Mouse (Mus musculus) hindbrain, embryonic 10.5 days (tissue): ENCODE results near the gene Gga1. TPM values are rescaled to one million over a fixed set of nuclear protein-coding genes. Genes with fewer than 3 reads are reported as not detected.
"Not testable (repeated sequence)": the region's sequence is repeated elsewhere in the genome, so short reads cannot be mapped to it uniquely, and the experiment has no call there.

Experiments
- DNase-seq: peaks from one replicate; pipeline ENCODE4 v3.0.0-alpha.2; 2017; ENCODE audit warnings: low spot score
- H3K27ac ChIP-seq: fragments of 300-500 bp; sonication (generic); 2 replicates; pipeline ENCODE4 v1.5.1; 2016; ENCODE audit warnings: mild to moderate bottlenecking, moderate library complexity
- H3K27me3 ChIP-seq: fragments of 300-500 bp; sonication (generic); 2 replicates; pipeline ENCODE4 v1.6.1; 2016; ENCODE audit warnings: mild to moderate bottlenecking; ENCODE audit not compliant: poor library complexity, insufficient read depth, severe bottlenecking
- H3K36me3 ChIP-seq: fragments of 300-500 bp; sonication (generic); 2 replicates; pipeline ENCODE4 v1.6.1; 2016; ENCODE audit warnings: mild to moderate bottlenecking, moderate library complexity
- H3K4me1 ChIP-seq: fragments of 300-500 bp; sonication (generic); replicated peaks from 2 replicates; pipeline ENCODE4 v1.6.1; 2016; ENCODE audit warnings: mild to moderate bottlenecking
- H3K4me3 ChIP-seq: fragments of 300-500 bp; sonication (generic); 2 replicates; pipeline ENCODE4 v1.5.1; 2016; ENCODE audit warnings: mild to moderate bottlenecking, moderate library complexity
- H3K9me3 ChIP-seq: fragments of 300-500 bp; sonication (generic); 2 replicates; pipeline ENCODE4 v1.6.1; 2016; ENCODE audit warnings: mild to moderate bottlenecking, moderate library complexity
- WGBS: fragments of 180-500 bp; shearing (Covaris S2); methylation state at CpG from one replicate; pipeline ENCODE4 v1.1.7; 2016; 5-methylcytosine and 5-hydroxymethylcytosine counted together
- polyA plus RNA-seq: library from polyadenylated mRNA; unstranded; fragments of >200 nt; fragmentation: Nextera tagmentation; extraction: Ambion mirVana; gene quantifications from 2 replicates; pipeline ENCODE4 v1.2.1, GENCODE M21; 2016

Gga1 gene
- polyA plus RNA-seq, 1 experiment from 2014 or later, result 60.7 TPM

DNA sequence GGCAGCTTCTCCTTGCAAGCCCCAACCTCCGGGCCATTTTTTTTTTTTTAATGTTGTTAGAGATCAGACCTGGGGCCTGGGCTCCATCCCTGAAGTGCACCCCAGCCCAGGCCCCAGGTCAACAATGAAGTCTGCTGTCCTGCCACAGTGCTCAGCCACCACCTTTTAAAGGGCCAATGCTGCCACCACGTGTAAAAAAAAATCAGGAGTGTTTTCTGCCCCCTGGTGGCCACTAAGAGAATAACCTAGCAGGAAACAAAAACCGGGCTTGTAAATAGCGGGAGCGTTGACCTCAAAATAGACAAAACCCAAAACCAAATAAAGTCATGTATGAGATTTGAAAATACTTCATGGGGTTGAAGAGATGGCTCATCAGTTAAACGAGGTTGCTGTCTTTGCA, 7.2 kb upstream of the Gga1 start:
- Histone ChIP-seq H3K36me3 (no peaks in the 10 kb centered on the region), H3K27ac (no peak overlapping the region), H3K9me3 (no peaks in the 10 kb centered on the region), H3K27me3 (no peaks in the 10 kb centered on the region), H3K4me1 (peaks cover 38% of the 10 kb centered on the region), H3K4me3 (no peak overlapping the region)
- WGBS, result 26% methylated on average over 6 of the region's 6 CpGs
- peak; percentile 46 for DNase-seq

DNA sequence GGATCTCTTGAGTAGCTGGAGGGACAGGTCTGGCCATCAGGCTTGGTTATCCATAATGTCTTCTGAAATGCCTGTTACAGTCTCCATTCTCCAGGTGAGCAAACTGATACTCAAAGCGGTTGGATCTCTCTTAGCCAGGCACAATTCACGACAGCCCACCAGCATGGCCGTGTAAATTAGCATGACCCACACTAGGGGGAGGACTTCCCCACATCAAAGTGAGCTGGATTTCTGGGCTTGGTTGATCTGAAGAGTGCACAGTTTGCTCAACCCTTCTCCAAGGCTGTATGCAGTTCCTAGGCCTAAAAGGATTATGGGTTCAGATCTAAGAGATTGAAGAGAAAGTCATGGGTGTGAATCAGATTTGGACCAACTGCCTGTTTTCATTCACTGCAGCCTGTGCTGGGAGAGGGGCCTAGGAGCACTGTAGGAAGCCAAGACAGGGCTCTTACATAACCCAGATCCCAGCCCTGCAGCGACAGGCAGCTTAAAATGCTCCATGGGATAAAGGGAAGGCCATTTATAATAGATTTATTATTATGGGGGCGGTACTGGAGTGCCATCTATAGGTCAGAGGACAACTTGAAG, 4.9 kb upstream of the Gga1 start:
- DNase-seq, result no peak
- 66% methylated on average over 5 of the region's 5 CpGs for WGBS
- H3K9me3 ChIP-seq, result no peaks in the 10 kb centered on the region
- H3K27me3 ChIP-seq, result no peaks in the 10 kb centered on the region
- no peak overlapping the region; the same call in 1 of the 2 replicates for H3K27ac ChIP-seq
- no peak overlapping the region for H3K4me3 ChIP-seq
- no peaks in the 10 kb centered on the region for H3K36me3 ChIP-seq
- H3K4me1 ChIP-seq, result peaks cover 58% of the 10 kb centered on the region

DNA sequence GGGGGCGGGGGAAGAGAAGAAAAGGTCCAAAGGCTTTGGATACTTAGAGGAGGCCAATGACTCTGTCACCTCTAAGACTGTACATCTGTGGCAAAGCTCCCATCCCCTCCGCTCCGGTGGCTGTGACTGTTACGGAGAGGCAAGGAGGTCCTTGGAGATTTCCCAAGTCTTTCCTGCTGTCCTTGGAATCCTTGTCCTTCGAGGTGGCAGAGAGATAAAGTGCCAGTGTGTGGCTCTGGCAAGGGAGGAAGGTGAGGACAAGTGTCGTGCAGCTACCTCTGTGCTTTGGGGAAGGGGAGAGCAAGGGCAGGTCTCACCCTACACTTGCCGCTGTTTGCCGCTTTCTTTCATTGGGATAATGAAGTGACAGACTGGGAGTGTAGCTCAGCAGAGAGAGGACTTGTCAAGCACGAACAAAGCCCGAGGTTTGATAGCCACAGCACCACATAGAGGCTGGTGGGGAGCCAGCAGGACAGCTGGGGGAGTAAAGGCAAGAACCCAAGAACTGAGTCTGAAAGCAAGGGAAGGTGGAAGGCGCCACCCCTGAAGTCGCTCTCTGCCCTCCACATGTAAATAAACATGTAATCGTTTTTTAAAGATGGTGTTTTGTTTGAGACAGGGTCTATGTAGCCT, 3.1 kb upstream of the Gga1 start:
- no peaks in the 10 kb centered on the region for H3K36me3 ChIP-seq
- no peaks in the 10 kb centered on the region for H3K27me3 ChIP-seq
- peak overlapping the region; percentile 70; the same call in 1 of the 2 replicates for H3K27ac ChIP-seq
- H3K4me3 ChIP-seq, result 0 out of 2 replicates have a peak overlapping the region, but pooled peaks have one; percentile 11
- no peak for DNase-seq
- H3K9me3 ChIP-seq, result no peaks in the 10 kb centered on the region
- H3K4me1 ChIP-seq, result peaks cover 60% of the 10 kb centered on the region
- WGBS, result 52% methylated on average over 13 of the region's 13 CpGs

DNA sequence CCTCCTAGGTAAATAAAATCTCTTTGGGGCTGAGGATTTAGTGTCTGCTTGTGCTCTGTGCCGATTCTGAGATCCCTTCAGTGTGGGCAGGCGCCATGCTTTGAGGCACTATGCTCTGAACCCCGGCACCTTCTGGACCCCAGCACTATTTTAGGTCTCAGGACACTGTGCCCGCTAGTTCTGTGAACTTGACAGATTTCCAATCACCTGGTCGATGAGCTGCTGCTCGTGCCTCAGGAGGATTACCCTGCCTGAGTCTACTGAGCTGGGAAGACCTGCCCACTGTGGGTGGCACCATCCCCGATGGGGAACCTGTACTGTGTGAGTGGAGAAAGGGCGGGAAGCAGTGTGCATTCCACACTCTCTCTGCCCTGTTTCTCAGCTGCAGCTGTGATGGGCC, 2.0 kb upstream of the Gga1 start:
- Histone ChIP-seq H3K27me3 (no peaks in the 10 kb centered on the region), H3K27ac (peak overlapping the region; percentile 99), H3K9me3 (no peaks in the 10 kb centered on the region), H3K36me3 (peaks cover 9% of the 10 kb centered on the region), H3K4me3 (no peak overlapping the region), H3K4me1 (peaks cover 67% of the 10 kb centered on the region)
- no peak for DNase-seq
- 82% methylated on average over 8 of the region's 8 CpGs for WGBS

DNA sequence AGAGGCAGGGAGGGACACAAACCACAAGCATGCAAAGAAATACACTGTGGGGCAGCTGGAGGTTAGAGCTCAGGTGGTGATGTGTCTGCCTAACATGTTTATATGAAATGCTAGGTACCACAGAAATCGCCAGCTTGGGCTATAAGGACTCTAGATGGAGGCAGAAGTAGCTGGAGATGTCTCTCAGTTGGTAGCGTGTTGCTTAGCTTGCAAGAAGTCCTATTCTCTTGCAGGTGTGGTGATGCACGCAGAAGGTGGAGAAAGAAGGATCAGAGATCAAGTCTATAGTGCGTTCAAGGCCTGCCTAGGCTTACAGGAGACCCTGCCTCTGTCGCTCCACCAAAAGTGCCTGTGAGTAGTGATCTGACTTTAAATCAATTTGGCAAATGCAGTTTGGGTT, 1.5 kb upstream of the Gga1 start:
- no peaks in the 10 kb centered on the region for H3K9me3 ChIP-seq
- H3K27ac ChIP-seq, result peak overlapping the region; percentile 99
- no peaks in the 10 kb centered on the region for H3K27me3 ChIP-seq
- H3K4me3 ChIP-seq, result 0 out of 2 replicates have a peak overlapping the region, but pooled peaks have one; percentile 76
- no peak for DNase-seq
- 82% methylated on average over 5 of the region's 5 CpGs for WGBS
- H3K4me1 ChIP-seq, result peaks cover 72% of the 10 kb centered on the region
- peaks cover 14% of the 10 kb centered on the region for H3K36me3 ChIP-seq

DNA sequence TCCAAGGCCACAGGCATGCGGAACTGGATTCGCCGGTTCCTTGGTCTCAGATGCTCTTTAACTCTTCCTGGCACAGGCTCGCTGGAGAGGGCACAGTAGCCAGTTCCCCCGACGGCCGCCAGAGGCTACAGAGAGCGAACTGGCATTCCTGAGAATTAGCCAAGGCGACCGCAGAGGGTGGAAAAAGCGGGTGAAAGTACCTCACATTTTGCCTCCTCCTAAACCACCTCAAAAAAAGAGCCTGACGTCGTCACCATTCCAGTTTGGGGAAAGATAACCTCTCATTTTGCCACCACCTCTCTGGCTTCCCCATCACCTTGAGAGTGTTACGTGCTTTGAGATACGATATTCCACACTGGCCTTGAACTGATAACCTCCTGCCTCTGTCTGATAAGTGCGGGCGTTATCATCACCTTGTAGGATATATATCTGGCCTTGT, 713 bp upstream of the Gga1 start:
- peak overlapping the region; percentile 99 for H3K27ac ChIP-seq
- H3K4me1 ChIP-seq, result peaks cover 72% of the 10 kb centered on the region
- no peaks in the 10 kb centered on the region for H3K27me3 ChIP-seq
- peaks cover 22% of the 10 kb centered on the region for H3K36me3 ChIP-seq
- peak; percentile 88 for DNase-seq
- H3K4me3 ChIP-seq, result peak overlapping the region; percentile 76
- WGBS, result 6% methylated on average over 17 of the region's 17 CpGs
- H3K9me3 ChIP-seq, result no peaks in the 10 kb centered on the region

DNA sequence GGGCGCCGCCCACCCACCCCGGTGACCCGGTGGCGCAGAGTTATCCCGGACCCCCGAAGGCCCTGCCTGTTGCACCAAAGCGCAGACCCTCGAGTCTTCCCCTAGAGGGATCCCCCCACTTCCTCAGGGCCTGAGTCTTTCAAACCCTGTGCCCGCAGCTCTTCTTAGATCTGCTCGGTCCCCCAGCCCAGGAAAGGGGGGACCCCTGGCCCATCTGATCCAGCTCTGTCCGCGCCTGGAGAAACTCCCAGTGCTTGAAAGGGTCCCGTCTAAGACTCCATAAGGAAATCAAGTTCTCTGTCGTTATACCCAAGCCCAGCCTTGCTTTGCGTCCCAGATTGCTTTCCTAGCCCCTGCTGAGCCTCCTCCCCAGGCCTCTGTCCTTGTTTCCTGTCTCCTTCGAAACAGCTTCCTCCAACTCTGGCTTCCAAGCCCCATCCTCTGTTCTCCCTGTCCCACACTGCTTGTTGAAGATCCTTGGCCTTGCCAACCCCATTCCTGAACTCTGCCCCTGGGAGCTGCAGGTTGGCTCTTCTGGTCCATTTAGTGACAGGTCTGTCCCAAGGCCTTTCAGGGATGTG, 910 bp downstream of the Gga1 start:
- no peak for DNase-seq
- Histone ChIP-seq H3K9me3 (no peaks in the 10 kb centered on the region), H3K36me3 (peaks cover 38% of the 10 kb centered on the region), H3K4me3 (peak overlapping the region; percentile 76), H3K27ac (peak overlapping the region; percentile 99), H3K4me1 (peaks cover 60% of the 10 kb centered on the region), H3K27me3 (no peaks in the 10 kb centered on the region)
- 1% methylated on average over 17 of the region's 17 CpGs for WGBS

DNA sequence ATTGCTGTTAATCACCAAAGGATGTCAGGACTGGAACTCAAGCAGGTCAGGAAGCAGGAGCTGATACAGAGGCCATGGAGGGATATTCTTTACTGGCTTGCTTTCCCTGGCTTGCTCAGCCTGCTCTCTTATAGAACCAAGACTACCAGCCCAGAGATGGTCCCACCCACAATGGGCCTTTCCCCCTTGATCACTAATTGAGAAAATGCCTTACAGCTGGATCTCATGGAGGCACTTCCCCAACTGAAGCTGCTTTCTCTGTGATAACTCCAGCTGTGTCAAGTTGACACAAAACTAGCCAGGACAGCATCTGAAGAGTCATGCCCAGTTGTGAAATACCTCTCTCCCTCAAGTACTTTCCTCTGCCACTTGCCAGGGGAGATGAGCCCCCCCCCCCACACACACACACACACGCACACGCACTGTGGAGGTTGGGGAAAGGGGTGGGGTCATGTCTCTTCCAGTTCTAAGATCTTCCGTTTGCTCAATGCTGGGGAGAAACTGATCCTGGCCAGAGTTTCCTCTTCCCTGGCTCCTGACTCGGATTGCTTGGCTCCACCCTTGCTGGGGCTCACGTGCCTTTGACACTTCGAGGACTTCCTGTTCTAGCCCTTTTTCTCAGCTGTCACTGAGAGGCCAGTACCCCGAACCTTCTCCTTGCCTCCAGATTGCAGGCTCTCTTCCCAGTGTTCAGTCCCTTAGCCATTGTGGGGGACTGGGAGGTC, 2.0 kb downstream of the Gga1 start:
- peaks cover 55% of the 10 kb centered on the region for H3K4me1 ChIP-seq
- H3K36me3 ChIP-seq, result peaks cover 48% of the 10 kb centered on the region
- H3K27ac ChIP-seq, result peak overlapping the region; percentile 26; the same call in 1 of the 2 replicates
- H3K4me3 ChIP-seq, result peak overlapping the region; percentile 76; the same call in 1 of the 2 replicates
- not testable (repeated sequence) for H3K27me3 ChIP-seq, H3K9me3 ChIP-seq, DNase-seq
- WGBS, result 71% methylated on average over 7 of the region's 7 CpGs

DNA sequence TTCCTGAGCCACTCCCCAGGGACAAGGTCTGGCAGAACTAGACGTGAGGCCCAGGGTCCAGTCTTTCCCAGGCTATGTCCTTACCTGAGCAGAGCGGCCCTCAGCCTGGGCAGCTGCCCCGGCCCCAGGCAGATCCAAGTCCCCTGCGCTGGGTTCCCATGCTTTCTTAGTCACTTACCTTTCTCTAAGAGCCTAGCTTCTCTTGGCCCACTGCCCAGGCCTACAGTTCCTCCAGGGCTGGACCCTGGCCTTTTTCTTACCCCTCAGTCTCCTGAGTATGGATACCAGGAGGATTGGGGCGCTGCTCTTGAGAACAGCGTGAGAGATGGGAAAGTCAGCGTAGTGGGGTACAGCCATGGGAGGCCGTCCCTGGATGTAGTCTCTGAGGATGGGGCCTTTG, 3.4 kb downstream of the Gga1 start:
- Histone ChIP-seq H3K36me3 (peaks cover 62% of the 10 kb centered on the region), H3K9me3 (no peaks in the 10 kb centered on the region), H3K4me3 (no peak overlapping the region), H3K27me3 (no peaks in the 10 kb centered on the region), H3K27ac (no peak overlapping the region; the same call in 1 of the 2 replicates), H3K4me1 (peaks cover 41% of the 10 kb centered on the region)
- DNase-seq, result no peak
- 95% methylated on average over 8 of the region's 8 CpGs for WGBS

DNA sequence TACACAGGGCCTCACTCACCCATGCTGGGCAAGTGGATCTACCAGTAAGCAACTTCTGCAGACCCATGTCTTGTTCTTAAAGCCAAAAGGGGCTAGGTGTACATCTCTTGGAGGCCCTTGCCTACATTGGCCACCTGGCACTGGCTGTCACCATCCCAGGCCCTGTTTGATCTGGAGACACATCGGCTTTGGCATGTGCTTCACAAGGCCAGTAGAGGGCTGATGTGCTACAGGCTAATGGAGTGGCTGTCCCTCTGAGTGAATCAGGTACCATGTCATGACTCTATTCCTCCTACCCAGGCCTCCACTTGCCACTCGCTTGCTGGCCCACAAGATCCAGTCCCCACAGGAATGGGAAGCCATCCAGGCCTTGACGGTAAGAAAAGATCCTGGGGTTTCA, 4.8 kb downstream of the Gga1 start:
- Histone ChIP-seq H3K9me3 (no peaks in the 10 kb centered on the region), H3K4me3 (no peak overlapping the region), H3K4me1 (peaks cover 27% of the 10 kb centered on the region), H3K27ac (no peak overlapping the region), H3K36me3 (peaks cover 76% of the 10 kb centered on the region), H3K27me3 (no peaks in the 10 kb centered on the region)
- 91% methylated on average over 3 of the region's 3 CpGs for WGBS
- no peak for DNase-seq

DNA sequence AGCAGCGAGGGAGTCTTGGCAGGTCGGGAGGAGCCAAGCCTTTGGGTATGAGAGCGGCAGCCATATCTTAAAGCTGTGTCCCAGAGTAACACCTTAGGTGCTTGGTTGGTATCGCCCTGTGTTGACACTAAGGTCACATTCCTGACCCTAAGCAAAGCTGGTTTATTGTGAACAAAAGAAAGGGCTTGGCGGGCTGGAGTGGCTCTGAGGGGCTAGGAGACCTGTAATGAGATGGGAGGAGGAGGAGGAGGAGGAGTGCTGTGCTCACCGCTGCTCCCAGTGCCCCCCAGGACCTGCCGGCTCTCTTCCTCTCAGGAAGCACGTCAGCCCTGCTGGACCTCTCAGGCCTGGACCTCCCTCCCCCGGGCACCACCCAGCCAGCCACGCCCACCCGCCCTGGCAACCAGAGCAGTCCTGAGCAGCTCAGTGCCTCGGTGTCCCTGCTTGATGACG, 12.4 kb downstream of the Gga1 start:
- Histone ChIP-seq H3K27me3 (no peaks in the 10 kb centered on the region), H3K27ac (peak overlapping the region; percentile 81), H3K4me3 (peak overlapping the region; percentile 20; the same call in 1 of the 2 replicates), H3K4me1 (peaks cover 53% of the 10 kb centered on the region), H3K36me3 (peaks cover 97% of the 10 kb centered on the region), H3K9me3 (no peaks in the 10 kb centered on the region)
- peak; percentile 29 for DNase-seq
- 29% methylated on average over 13 of the region's 13 CpGs for WGBS

DNA sequence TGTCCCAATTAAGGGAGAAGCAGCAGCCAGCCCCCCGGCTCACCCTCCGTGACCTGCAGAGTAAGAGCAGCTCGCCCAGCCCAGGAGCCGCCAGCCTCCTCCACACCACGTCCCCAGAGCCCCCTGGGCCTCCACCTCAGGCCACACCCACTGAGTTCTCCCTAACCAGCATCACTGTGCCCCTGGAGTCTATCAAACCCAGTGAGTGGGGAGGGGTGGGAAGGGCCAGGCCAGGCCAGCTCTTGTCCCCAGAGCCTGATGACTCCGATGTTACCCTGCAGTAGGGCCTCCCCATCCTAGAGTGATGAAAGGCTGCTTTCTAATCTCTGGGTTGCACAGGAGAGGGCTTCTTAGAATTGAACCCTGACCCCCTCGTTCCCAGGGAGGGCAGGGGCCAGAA, 15.4 kb downstream of the Gga1 start:
- peaks cover 79% of the 10 kb centered on the region for H3K4me1 ChIP-seq
- H3K27ac ChIP-seq, result 0 out of 2 replicates have a peak overlapping the region, but pooled peaks have one; percentile 35
- peaks cover 82% of the 10 kb centered on the region for H3K36me3 ChIP-seq
- H3K4me3 ChIP-seq, result no peak overlapping the region
- WGBS, result 66% methylated on average over 7 of the region's 7 CpGs
- H3K9me3 ChIP-seq, result no peaks in the 10 kb centered on the region
- no peaks in the 10 kb centered on the region for H3K27me3 ChIP-seq
- no peak for DNase-seq
